Mouse (Mus musculus) cerebellum, adult 2 months (tissue): ENCODE measurements around the gene Prm1.

ENCODE experiments used
- CTCF ChIP-seq: fragments of 200-500 bp; IDR thresholded peaks from 2 replicates; pipeline ENCODE4 v1.5.1; 2011; ENCODE audit warnings: low read depth, mild to moderate bottlenecking, control low read depth, low read length, moderate library complexity, borderline replicate concordance; ENCODE audit not compliant: insufficient read depth
- POLR2A ChIP-seq: fragments of 200-500 bp; IDR thresholded peaks from 2 replicates; pipeline ENCODE4 v1.6.1; 2011; ENCODE audit warnings: low read length, control low read depth, borderline replicate concordance; ENCODE audit not compliant: insufficient read depth

GRCm38 (mm10) chr16:10776322-10776721 lies 29.3 kb downstream of the Prm1 start:
- no peak for TF ChIP-seq POLR2A
- TF ChIP-seq CTCF: no peak
